Mouse (Mus musculus): ENCODE measurements around the gene Ly6g5c. TPM values are rescaled to one million over a fixed set of nuclear protein-coding genes. Genes with fewer than 3 reads are reported as not detected.
"Not testable (repeated sequence)": the region's sequence is repeated elsewhere in the genome, so short reads cannot be mapped to it uniquely, and the experiment has no call there.

The Ly6g5c gene
- total RNA-seq, 2 experiments from 2014 or later, result not detected

- DNase-seq (ENCODE audit: low spot score), result no peak
These were observed 1.6 kb upstream of the Ly6g5c start for GRCm38 (mm10) chr17:35106522-35106921.

GRCm38 (mm10) chr17:35111774-35112173, 3.7 kb downstream of the Ly6g5c start:
- DNase-seq (ENCODE audit: low spot score), result no peak

- DNase-seq (ENCODE audit: low spot score), result no peak
These were observed 7.3 kb downstream of the Ly6g5c start, which contains the start of gene Ly6g5b for GRCm38 (mm10) chr17:35115046-35116019. Ly6g5b (minus strand) TSS chr17:35115428.

- peak; percentile 47 for DNase-seq (ENCODE audit: low spot score)
These were observed 12.7 kb downstream of the Ly6g5c start for GRCm38 (mm10) chr17:35120745-35121142.

- peak; percentile 98 for DNase-seq (ENCODE audit: low spot score)
These were observed 13.2 kb downstream of the Ly6g5c start, which contains the start of gene Gpank1 for GRCm38 (mm10) chr17:35121143-35121799. Gpank1 (plus strand) TSS chr17:35121455.

- DNase-seq (ENCODE audit: low spot score), result no peak
These were observed 13.8 kb downstream of the Ly6g5c start, which contains the start of gene Csnk2b for GRCm38 (mm10) chr17:35121871-35122303. Csnk2b (minus strand) TSS chr17:35122053.

- not testable (repeated sequence) for DNase-seq (ENCODE audit: low spot score)
These were observed 15.2 kb downstream of the Ly6g5c start for GRCm38 (mm10) chr17:35123287-35123686.

GRCm38 (mm10) chr17:35124261-35124896, 16.3 kb downstream of the Ly6g5c start:
- not testable (repeated sequence) for DNase-seq (ENCODE audit: low spot score)

GRCm38 (mm10) chr17:35125081-35125480, 17.0 kb downstream of the Ly6g5c start:
- no peak for DNase-seq (ENCODE audit: low spot score)

- no peak for DNase-seq (ENCODE audit: low spot score)
These were observed 17.5 kb downstream of the Ly6g5c start for GRCm38 (mm10) chr17:35125578-35125977.

- DNase-seq (ENCODE audit: low spot score), result peak; percentile 67
These were observed 18.1 kb downstream of the Ly6g5c start, which contains the start of gene D17H6S53E for GRCm38 (mm10) chr17:35126206-35126611. D17H6S53E (plus strand) TSS chr17:35126373.

- DNase-seq (ENCODE audit: low spot score), result no peak
These were observed 18.9 kb downstream of the Ly6g5c start for GRCm38 (mm10) chr17:35127017-35127416.

- no peak for DNase-seq (ENCODE audit: low spot score)
These were observed 20.9 kb downstream of the Ly6g5c start for GRCm38 (mm10) chr17:35128996-35129395.

- no peak for DNase-seq (ENCODE audit: low spot score)
These were observed 23.0 kb downstream of the Ly6g5c start for GRCm38 (mm10) chr17:35131038-35131437.

- DNase-seq (ENCODE audit: low spot score), result no peak
These were observed 23.6 kb downstream of the Ly6g5c start, which contains the start of gene Apom for GRCm38 (mm10) chr17:35131500-35132173. Apom (minus strand) TSS chr17:35132050.

- no peak for DNase-seq (ENCODE audit: low spot score)
These were observed 24.1 kb downstream of the Ly6g5c start for GRCm38 (mm10) chr17:35132174-35132560.

GRCm38 (mm10) chr17:35133517-35133916, 25.4 kb downstream of the Ly6g5c start:
- DNase-seq (ENCODE audit: low spot score), result no peak

- peak; percentile 93 for DNase-seq (ENCODE audit: low spot score)
These were observed 26.9 kb downstream of the Ly6g5c start, which contains the start of gene Bag6 for GRCm38 (mm10) chr17:35134801-35135590. Bag6 (plus strand) TSS chr17:35135178.

GRCm38 (mm10) chr17:35135591-35136320, 27.7 kb downstream of the Ly6g5c start:
- no peak for DNase-seq (ENCODE audit: low spot score)
